Mouse (Mus musculus): Measurements from ENCODE around the gene Ldlrad1. TPM values are rescaled to one million over a fixed set of nuclear protein-coding genes. Genes with fewer than 3 reads are reported as not detected.

Ldlrad1 gene
- polyA plus RNA-seq, 2 experiments, result 0.05 to 0.17 TPM

DNA sequence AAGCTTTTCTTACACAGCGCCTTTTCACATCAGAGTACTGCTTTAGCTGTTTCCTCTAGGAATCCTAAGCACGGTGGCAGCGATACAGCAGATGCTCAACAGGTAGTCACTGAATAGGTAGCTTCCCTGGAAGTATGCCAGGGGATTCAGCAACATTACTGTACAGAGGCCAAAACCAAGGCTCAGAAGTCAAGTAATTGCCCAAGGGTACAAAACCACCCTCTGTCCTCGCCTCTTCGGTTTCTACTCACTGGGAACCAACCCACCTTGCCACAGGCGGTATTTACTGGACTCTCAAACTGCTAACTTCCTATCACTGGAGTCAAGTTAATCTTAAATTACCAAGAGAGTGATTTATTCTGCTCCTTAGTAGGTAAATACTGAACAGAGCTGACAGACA lies 31.2 kb downstream of the Ldlrad1 start:
- H3K4me1 ChIP-seq (ENCODE audit: control insufficient read depth, insufficient read depth, low read length), result 0 out of 2 replicates have a peak, but pooled peaks cover under 1% of the 10 kb centered on the region
- H3K9me3 ChIP-seq (ENCODE audit: control insufficient read depth, low read length), result no peaks in the 10 kb centered on the region
- no peak overlapping the region for H3K9ac ChIP-seq (ENCODE audit: low read depth, low read length, severe bottlenecking)
- no peak overlapping the region for H3K4me3 ChIP-seq (replicated peaks; ENCODE audit: low read length)
- no peak overlapping the region for H3K27ac ChIP-seq (replicated peaks; ENCODE audit: low read depth, low read length)
- no peaks in the 10 kb centered on the region for H3K27me3 ChIP-seq (ENCODE audit: control insufficient read depth, insufficient read depth, low read length)
- TF ChIP-seq POLR2A (IDR thresholded peaks at IDR 0.05; ENCODE audit: borderline replicate concordance, extremely low read depth, insufficient read depth, insufficient read length), result no peak
- ATAC-seq (ENCODE audit: low FRiP score, low read depth) (no peak), DNase-seq (ENCODE audit: low spot score) (no peak)
- peaks cover 90% of the 10 kb centered on the region for H3K36me3 ChIP-seq (ENCODE audit: control insufficient read depth, insufficient read depth, low read length)
- no peak overlapping the region for H3K4me2 ChIP-seq (replicated peaks; ENCODE audit: low read depth, low read length, severe bottlenecking)
- 95% methylated on average over 6 of the region's 6 CpGs for WGBS

DNA sequence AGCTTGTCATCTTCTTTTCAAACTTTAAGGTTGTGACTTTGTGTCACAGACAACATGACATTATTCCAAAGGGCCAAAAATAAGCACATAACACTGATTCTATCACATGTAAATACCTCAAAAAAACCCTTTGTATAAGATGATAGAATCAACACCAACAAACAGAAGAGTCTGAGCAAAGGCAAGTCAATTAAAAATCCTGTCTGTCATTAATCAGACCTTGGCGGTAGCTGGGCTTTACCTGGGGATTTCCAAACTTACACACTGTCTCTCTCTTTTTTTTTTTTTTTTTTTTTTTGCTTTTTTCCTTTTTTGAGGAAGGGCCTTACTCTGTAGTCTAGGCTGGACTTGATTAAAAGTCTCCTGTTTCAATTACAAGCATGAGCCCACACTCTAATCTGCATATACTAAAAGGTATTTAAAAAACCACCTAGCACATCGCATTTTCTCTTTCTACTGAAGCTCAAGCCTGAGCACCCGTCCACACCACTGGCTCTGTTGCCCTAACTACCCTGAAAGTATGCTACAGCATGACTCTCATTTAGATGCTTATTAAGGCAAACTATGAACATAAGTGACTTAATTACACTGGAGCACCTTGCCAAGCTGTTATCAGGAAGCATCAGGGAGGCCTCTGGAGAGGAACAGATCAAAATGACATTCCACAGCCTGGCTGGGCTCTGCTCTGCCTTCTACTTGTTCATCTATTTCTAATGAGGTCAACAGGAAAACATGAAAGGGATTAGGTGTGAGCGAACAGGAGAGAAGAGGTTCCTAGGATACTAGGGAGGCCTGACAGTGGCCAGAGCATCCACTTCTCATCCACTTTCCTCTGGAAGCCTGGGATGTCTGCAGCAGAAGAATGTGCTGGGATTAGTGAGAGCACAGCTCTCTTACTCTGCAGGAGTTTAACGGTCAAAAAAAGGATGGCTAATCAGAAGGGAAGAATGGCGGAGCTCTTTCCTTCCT lies 34.7 kb downstream of the Ldlrad1 start:
- no peak overlapping the region for H3K4me2 ChIP-seq (replicated peaks; ENCODE audit: low read depth, low read length, severe bottlenecking)
- peaks cover 69% of the 10 kb centered on the region for H3K36me3 ChIP-seq (ENCODE audit: control insufficient read depth, insufficient read depth, low read length)
- H3K4me3 ChIP-seq (replicated peaks; ENCODE audit: low read length), result no peak overlapping the region
- H3K9me3 ChIP-seq (ENCODE audit: control insufficient read depth, low read length), result no peaks in the 10 kb centered on the region
- DNase-seq (ENCODE audit: low spot score), result no peak
- peaks cover 9% of the 10 kb centered on the region for H3K4me1 ChIP-seq (ENCODE audit: control insufficient read depth, insufficient read depth, low read length)
- no peak overlapping the region for H3K9ac ChIP-seq (ENCODE audit: low read depth, low read length, severe bottlenecking)
- TF ChIP-seq POLR2A (IDR thresholded peaks at IDR 0.05; ENCODE audit: borderline replicate concordance, extremely low read depth, insufficient read depth, insufficient read length), result no peak
- no peak overlapping the region for H3K27ac ChIP-seq (replicated peaks; ENCODE audit: low read depth, low read length)
- H3K27me3 ChIP-seq (ENCODE audit: control insufficient read depth, insufficient read depth, low read length), result no peaks in the 10 kb centered on the region
- ATAC-seq (ENCODE audit: low FRiP score, low read depth), result no peak
- WGBS, result 67% methylated on average over 6 of the region's 6 CpGs

DNA sequence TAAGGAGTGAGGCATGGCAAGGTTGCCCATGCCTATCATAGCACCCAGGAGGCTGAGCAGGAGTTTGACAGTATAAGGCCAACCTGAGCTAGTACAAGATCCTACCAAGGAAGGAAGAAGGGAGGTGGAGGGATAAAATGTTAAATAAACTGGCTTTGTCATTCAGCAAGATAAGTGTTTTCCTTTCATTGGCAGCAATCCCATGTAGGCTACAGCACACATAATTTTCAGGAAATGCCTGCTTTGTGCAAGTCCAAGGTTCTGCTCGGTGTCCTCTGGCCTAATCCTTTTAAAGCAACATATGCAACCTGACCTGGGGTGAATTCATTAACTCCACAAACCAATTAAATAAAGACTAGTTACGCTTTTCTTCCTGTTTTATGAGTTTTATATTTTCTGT lies 36.4 kb downstream of the Ldlrad1 start:
- no peak for TF ChIP-seq POLR2A (IDR thresholded peaks at IDR 0.05; ENCODE audit: borderline replicate concordance, extremely low read depth, insufficient read depth, insufficient read length)
- WGBS, result 19% methylated on average over 2 of the region's 2 CpGs
- Histone ChIP-seq H3K4me3 (replicated peaks; ENCODE audit: low read length) (no peak overlapping the region), H3K27ac (replicated peaks; ENCODE audit: low read depth, low read length) (no peak overlapping the region), H3K36me3 (ENCODE audit: control insufficient read depth, insufficient read depth, low read length) (peaks cover 54% of the 10 kb centered on the region), H3K9ac (ENCODE audit: low read depth, low read length, severe bottlenecking) (no peak overlapping the region), H3K4me1 (ENCODE audit: control insufficient read depth, insufficient read depth, low read length) (peaks cover 12% of the 10 kb centered on the region), H3K27me3 (ENCODE audit: control insufficient read depth, insufficient read depth, low read length) (no peaks in the 10 kb centered on the region), H3K4me2 (replicated peaks; ENCODE audit: low read depth, low read length, severe bottlenecking) (no peak overlapping the region), H3K9me3 (ENCODE audit: control insufficient read depth, low read length) (no peaks in the 10 kb centered on the region)
- no peak for ATAC-seq (ENCODE audit: low FRiP score, low read depth)
- DNase-seq (ENCODE audit: low spot score), result no peak

DNA sequence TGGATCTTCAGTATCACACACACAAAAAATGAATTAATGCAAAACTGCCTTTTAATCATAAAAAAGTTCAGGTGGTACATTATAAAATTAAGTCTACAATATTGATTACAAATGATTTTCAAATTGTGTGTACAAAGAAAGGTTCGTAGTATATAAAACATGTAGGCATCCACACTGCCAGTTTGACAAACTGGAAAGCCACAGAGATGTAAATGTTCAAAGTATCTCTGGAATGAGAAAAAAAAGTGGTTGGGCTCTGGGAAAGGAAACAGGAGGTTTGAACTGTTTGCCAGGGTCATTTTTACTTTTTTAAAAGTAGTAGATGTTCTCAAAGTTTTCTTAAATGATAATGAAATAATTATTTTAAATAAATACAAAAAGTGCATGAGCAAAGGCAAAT lies 37.1 kb downstream of the Ldlrad1 start:
- Histone ChIP-seq H3K4me3 (replicated peaks; ENCODE audit: low read length) (no peak overlapping the region), H3K36me3 (ENCODE audit: control insufficient read depth, insufficient read depth, low read length) (peaks cover 47% of the 10 kb centered on the region), H3K4me1 (ENCODE audit: control insufficient read depth, insufficient read depth, low read length) (peaks cover 14% of the 10 kb centered on the region), H3K9me3 (ENCODE audit: control insufficient read depth, low read length) (no peaks in the 10 kb centered on the region), H3K9ac (ENCODE audit: low read depth, low read length, severe bottlenecking) (no peak overlapping the region), H3K4me2 (replicated peaks; ENCODE audit: low read depth, low read length, severe bottlenecking) (no peak overlapping the region), H3K27ac (replicated peaks; ENCODE audit: low read depth, low read length) (no peak overlapping the region), H3K27me3 (ENCODE audit: control insufficient read depth, insufficient read depth, low read length) (no peaks in the 10 kb centered on the region)
- DNase-seq (ENCODE audit: low spot score) (no peak), ATAC-seq (ENCODE audit: low FRiP score, low read depth) (no peak)
- WGBS, result 62% methylated on average over 1 of the region's 1 CpGs
- no peak for TF ChIP-seq POLR2A (IDR thresholded peaks at IDR 0.05; ENCODE audit: borderline replicate concordance, extremely low read depth, insufficient read depth, insufficient read length)

DNA sequence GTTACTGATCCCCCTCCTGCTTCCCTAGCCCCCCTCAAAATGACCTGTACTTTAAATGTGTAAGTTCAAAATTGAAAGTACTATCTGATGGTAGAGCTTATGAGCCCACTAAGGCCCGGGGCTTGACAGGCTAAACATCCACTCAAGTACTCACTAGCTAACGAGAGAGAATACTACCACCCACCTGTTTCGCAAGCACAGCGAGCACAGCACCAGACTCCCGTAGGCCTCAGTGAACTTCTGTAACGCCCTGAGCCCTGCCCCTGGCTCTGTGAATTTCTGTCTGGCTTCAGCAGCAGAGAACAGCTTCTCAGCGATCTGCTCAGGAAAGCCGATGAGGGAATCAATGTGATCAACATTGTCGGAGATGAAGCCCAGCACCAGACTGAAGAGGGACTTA lies 38.1 kb downstream of the Ldlrad1 start:
- Histone ChIP-seq H3K9ac (ENCODE audit: low read depth, low read length, severe bottlenecking) (no peak overlapping the region), H3K9me3 (ENCODE audit: control insufficient read depth, low read length) (no peaks in the 10 kb centered on the region), H3K4me3 (replicated peaks; ENCODE audit: low read length) (no peak overlapping the region), H3K36me3 (ENCODE audit: control insufficient read depth, insufficient read depth, low read length) (peaks cover 37% of the 10 kb centered on the region), H3K4me2 (replicated peaks; ENCODE audit: low read depth, low read length, severe bottlenecking) (no peak overlapping the region), H3K27me3 (ENCODE audit: control insufficient read depth, insufficient read depth, low read length) (no peaks in the 10 kb centered on the region), H3K27ac (replicated peaks; ENCODE audit: low read depth, low read length) (no peak overlapping the region), H3K4me1 (ENCODE audit: control insufficient read depth, insufficient read depth, low read length) (peaks cover 18% of the 10 kb centered on the region)
- DNase-seq (ENCODE audit: low spot score), result no peak
- ATAC-seq (ENCODE audit: low FRiP score, low read depth), result no peak
- 69% methylated on average over 9 of the region's 9 CpGs for WGBS
- TF ChIP-seq POLR2A (IDR thresholded peaks at IDR 0.05; ENCODE audit: borderline replicate concordance, extremely low read depth, insufficient read depth, insufficient read length), result no peak
